Mouse (Mus musculus): Measurements from ENCODE around the gene Txnrd1.

DNA sequence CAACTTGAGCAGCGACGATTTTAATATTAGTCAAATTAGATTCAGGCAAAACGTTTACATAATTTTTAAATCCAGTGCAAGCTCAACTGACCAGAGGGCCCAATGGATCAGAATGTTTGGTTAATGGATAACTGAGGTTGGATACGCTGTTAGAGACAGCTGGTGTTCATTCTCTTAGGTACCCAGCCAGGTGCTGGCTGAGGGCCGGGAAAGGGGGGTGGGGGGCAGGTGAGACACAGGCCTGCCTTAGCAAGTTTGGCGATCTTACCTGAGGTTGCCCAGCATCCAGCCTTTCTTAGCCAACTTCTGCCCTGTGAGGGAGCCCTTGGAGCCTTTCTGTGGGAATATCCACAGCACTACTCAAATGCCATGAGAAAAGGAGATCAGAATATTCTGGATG is 28.6 kb upstream of the Txnrd1 start:
- TF ChIP-seq CTCF (IDR thresholded peaks at IDR 0.05; ENCODE audit: low read depth): no peak
- TF ChIP-seq EP300 (IDR thresholded peaks at IDR 0.05; ENCODE audit: low read depth): no peak

Data from liver, embryonic 14.5 days (tissue).